Mouse (Mus musculus): ENCODE results near the gene Fam81b. TPM values are rescaled to one million over a fixed set of nuclear protein-coding genes. Genes with fewer than 3 reads are reported as not detected.

Fam81b gene
- 0.15 and 0.19 TPM in 2 replicates for polyA plus RNA-seq (2021; fragmentation: Nextera tagmentation)
- long read RNA-seq, experiment 1, partial matches to known transcripts, result 0 of 1 reads
- long read RNA-seq, experiment 1, other reads (novel, unspliced or antisense), result 1 of 1 reads
- long read RNA-seq, experiment 2, result 0 reads

GRCm38 (mm10) chr13:76304637-76305122 is at the start of gene Fam81b:
Gene Fam81b, minus strand, starts transcription at chr13:76305072.

Other genes starting within 250 kb of the Fam81b start
- 5.8 and 8.3 TPM in 2 replicates for gene Gpr150, start 248.1 kb downstream of the Fam81b start, polyA plus RNA-seq (2021; fragmentation: Nextera tagmentation)
- 4.5 and 5.1 TPM in 2 replicates for gene Arsk, start 206.4 kb downstream of the Fam81b start, polyA plus RNA-seq (2021; fragmentation: Nextera tagmentation)
- gene Ttc37, start 206.3 kb downstream of the Fam81b start, polyA plus RNA-seq (2021; fragmentation: Nextera tagmentation), result 1.7 and 1.9 TPM in 2 replicates
- gene Mctp1, start 79.5 kb upstream of the Fam81b start, polyA plus RNA-seq (2021; fragmentation: Nextera tagmentation), result 14.4 and 15.2 TPM in 2 replicates